Mouse (Mus musculus) cerebellum, postnatal 25 days (tissue): ENCODE results near the gene Psapl1.
"Not testable (repeated sequence)": the region's sequence is repeated elsewhere in the genome, so short reads cannot be mapped to it uniquely, and the experiment has no call there.

Experiments used
- DNase-seq, 2 experiments: peaks; one replicate each; pipeline ENCODE4 v3.0.0; 2021; ENCODE audit warnings: mixed read lengths in 2 of 2

Gene Psapl1

GRCm38 (mm10) chr5:36205397-36205796 is 1.6 kb downstream of the Psapl1 start:
- no peak for DNase-seq

DNA sequence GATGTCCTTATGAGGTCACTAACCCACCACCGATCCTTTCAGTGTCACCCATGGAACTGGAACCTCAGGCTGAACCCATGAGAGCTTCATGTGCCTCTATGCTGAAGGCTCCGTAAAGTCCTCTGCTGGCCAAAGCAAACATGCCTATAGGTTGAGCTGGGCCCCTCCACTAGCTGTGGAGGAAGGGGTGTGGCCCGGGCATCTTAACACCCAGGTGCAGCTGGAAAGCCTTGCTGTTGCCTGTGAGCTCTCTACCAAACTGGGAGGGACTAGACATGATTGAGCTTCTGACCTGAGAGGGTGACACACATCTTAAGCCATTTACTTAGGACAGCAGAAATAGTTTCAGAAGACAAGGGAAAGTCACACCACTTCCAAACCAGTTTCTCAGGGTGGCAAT is 5.0 kb downstream of the Psapl1 start:
- no peak for DNase-seq

DNA sequence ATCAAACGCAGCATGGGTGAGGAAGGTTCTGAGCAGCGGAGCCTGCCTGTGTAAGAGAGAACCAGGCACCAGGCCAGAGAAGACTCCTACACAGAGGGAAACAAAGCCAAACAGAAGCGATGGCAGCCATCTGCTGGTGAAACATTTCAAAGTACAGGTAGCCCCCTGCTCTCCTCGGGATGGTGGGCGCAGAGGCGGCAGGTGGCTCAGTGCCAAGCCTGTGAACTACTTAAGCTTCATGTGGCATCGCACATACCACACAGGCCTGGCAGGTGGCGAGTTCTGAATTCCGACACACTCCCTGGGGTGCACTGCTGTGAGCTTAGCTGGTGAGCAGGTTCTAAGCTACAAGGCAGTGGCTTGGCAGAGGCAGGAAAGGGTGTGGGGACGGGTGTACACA is 9.5 kb downstream of the Psapl1 start:
- DNase-seq, result peak; percentile 27 to 51

- no peak for DNase-seq
Measured at GRCm38 (mm10) chr5:36220105-36220504, 16.3 kb downstream of the Psapl1 start.

DNA sequence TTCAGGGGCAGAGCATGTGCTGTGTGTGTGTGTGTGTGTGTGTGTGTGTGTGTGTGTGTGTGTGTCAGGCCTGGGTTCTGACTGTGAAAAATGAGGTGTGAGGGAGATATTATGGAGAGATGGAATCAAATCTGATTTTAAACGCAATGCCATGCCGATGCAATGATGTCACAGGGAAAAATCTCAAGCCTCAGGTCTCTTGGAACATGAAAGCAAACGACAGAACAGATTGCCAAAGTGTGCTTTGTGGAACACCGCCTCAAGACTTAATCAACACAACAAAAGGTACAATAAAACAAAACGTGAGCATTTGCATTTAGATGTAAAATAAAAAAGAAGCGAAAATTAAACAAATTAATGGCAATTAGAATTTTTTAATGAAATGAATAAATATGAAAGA is 16.8 kb downstream of the Psapl1 start:
- DNase-seq, result no peak

DNA sequence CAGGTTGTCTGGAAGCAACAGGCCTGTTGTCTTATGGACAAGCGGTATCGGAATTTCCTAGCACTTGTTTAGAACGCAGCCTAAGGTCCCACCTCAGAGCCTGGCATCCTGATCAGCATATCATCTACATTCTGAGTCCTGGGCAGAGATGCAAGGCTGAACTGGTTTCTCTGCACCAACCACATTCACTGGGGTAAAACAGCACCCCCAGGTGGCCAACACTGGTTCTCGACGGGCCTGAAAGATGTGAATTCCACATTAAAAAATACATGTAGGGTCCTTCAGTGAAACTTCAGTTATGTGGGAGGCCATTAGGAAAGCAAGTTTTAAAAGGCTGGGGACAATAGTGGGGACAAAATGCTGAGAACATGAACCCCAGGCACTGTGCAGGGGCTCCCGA is 20.0 kb downstream of the Psapl1 start:
- DNase-seq, result peak; percentile 38 to 61

DNA sequence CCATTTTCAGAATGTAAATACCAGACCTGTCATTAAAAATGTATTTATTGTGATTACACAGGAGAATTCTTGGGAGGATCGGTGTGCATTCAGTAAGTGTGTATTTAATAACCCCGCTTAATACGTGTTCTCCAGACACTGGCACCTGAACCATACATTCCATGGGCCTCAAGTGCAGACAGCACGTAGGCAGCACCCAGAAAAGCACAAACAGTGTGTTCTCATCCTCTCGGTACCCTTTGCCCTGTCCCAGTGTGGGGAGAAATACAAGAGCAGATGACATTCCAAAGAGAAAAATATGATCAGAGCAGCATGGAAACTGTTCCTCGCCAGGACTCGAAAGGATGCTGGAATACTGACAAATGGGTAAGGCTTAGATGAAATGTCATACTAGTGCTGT is 22.0 kb downstream of the Psapl1 start:
- DNase-seq, result no peak

DNA sequence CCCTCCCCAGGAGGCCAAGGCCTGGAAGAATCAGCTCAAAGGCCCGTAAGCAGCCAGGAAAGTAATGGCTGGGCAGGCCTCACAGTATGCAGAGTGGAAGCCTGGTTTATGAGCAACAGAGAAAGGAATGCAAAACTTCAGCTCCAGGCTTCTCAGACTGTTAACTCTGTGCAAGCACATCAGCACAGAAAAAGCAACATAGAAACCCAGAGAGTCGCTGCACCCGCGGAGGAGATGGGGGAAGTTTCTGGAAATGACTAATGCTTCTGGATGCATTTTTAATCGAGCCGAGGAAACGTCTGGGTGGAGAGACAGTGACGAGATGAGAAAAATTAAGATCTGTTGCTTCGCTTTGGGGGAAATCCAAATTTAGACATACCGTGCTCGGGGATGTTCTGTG is 22.5 kb downstream of the Psapl1 start:
- no peak for DNase-seq

DNA sequence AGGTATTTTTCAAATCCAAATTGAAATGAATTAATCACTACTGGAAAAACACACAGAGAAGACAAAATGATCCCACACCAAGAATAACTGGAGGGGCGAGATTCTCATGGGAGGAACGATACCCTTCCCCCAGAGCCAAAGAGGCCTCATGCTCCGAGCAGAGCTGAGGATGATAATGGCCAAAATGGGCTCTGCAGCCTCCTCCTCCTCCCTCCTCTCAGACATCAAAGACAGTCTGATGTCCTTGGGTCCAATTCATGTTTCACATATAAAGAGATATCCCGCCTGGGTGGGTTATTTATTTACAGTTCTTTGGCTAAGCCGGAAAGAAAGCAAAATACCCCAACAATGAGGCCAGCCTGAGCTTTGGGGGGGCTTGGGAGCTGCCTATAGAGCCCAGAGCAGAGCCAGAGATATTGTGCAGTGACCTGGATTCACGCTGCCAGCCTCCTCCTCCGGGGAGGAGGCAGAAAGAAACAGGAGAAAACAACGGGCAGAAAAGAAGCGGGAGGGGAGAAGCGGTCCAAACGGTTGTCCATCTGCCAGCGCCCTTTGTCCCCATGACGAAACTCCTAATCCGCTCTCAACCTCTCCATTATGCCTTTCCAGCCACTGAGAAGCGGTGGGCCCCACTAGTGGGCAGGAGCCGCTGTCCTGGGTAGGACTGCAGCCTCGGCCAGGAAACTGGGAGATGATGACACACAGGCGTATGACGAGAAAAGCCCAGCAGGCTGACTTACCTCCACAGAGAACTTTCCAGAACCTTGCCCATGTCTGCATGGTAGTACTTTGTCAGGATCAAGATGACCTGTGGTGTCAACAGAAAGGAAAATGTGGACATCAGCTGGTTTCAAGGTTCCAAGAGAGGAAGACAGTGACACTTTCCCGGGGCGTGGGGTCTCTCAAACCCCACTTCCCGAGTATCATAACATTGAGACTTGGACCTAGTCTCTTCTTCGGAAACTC is 24.9 kb downstream of the Psapl1 start:
- no peak for DNase-seq

GRCm38 (mm10) chr5:36230301-36230780 is 26.5 kb downstream of the Psapl1 start:
- no peak for DNase-seq

- not testable (repeated sequence) for DNase-seq
Measured at GRCm38 (mm10) chr5:36237526-36237925, 33.7 kb downstream of the Psapl1 start.

- DNase-seq, result no peak
Measured at GRCm38 (mm10) chr5:36248022-36248421, 44.2 kb downstream of the Psapl1 start.

- no peak for DNase-seq
Measured at GRCm38 (mm10) chr5:36252746-36253504, 49.1 kb downstream of the Psapl1 start.

GRCm38 (mm10) chr5:36254642-36255516 is 51.1 kb downstream of the Psapl1 start:
- no peak for DNase-seq
